ENCODE assay signal across 12 mouse cellular contexts in the genomic region with DNA sequence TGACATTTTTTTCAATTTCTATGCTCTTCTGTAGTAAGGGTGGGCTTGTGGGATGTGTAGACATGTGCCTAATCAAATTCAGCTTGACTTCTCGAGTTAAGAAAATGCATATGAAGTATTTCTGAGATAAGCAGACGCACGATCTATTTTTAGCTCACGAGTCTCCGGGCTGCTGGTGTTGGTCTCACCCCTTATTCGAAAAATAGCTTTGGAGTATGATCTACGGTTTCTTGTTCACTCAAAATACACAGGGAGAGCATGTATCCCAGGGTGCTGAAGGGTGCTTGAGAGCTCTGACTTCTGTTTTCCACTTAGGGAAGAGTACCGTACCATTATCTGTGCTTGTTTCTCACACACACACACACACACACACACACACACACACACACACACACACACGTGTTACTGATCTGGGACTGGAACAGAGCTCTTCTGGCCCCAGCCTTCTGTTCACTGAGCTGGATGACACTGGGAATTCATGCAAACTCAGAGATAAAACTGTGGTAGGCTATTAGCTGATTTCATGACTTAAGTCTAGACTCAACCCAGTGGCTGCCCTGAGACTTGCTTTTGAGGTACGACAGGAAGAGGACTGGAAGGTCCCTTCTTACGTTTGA. TPM values are rescaled to one million over a fixed set of nuclear protein-coding genes. Genes with fewer than 3 reads are reported as not detected.
DNase-seq lines count a peak whose midpoint lies in the region; ATAC-seq and TF ChIP-seq lines count a peak whose summit lies in the region.
"Had no signal": no experiment of that assay in that cellular context is flagged by ENCODE, and none has a peak within 500 bp of the region (broad histone marks: within the 10 kb centered on the region; RNA-seq: fewer than 3 reads in every experiment).

No protein-coding gene starts in this region.

- no peaks in the 10 kb centered on the region for H3K9me3 ChIP-seq in heart, embryonic 11.5 days (replicated peaks; ENCODE audit: control insufficient read depth, low read length)
- H3K9me3 ChIP-seq in heart, postnatal 0 days (replicated peaks; ENCODE audit: control insufficient read depth, low read length): no peaks in the 10 kb centered on the region
- H3K9me3 ChIP-seq: hindbrain, embryonic 12.5 days; kidney, embryonic 15.5 days had no signal

- intact Hi-C loops in heart, postnatal 25 days (cut with DNase I): no loop called here

- TF ChIP-seq CTCF in brain, embryonic 14.5 days (IDR thresholded peaks at IDR 0.05; ENCODE audit: borderline replicate concordance, extremely low read depth, insufficient read depth, insufficient read length): no peak
- no peak for TF ChIP-seq CTCF in heart, postnatal 0 days (IDR thresholded peaks at IDR 0.05; ENCODE audit: low read depth)

- H3K36me3 ChIP-seq in heart, embryonic 11.5 days (ENCODE audit: control insufficient read depth, insufficient read depth, low read length): no peaks in the 10 kb centered on the region
- no peaks in the 10 kb centered on the region for H3K36me3 ChIP-seq in heart, postnatal 0 days (replicated peaks; ENCODE audit: control insufficient read depth, insufficient read depth, low read length)
- H3K36me3 ChIP-seq: hindbrain, embryonic 12.5 days; kidney, embryonic 15.5 days had no signal

- no peak for DNase-seq in heart, postnatal 25 days (ENCODE audit: low spot score)
- peak; percentile 37 for DNase-seq in 3T3-L1 (ENCODE audit: low read depth, low spot score)
- peak; percentile 66 for DNase-seq in brain, embryonic 14.5 days (ENCODE audit: low read depth)
- DNase-seq in heart, postnatal 0 days (ENCODE audit: low spot score): peak; percentile 72
- DNase-seq in spleen, postnatal 10 days (ENCODE audit: low spot score in 2 of 2): no peak
- no peak for DNase-seq in adrenal gland, postnatal 14 days
- no peak for DNase-seq in layer of hippocampus, postnatal 10 days (ENCODE audit: low spot score in 2 of 2)
- DNase-seq: lung, adult 18-20 months had no signal

- no peak overlapping the region; the same call in 1 of the 2 replicates for H3K9ac ChIP-seq in heart, embryonic 11.5 days (ENCODE audit: low read depth, low read length)
- H3K9ac ChIP-seq in heart, postnatal 0 days (replicated peaks; ENCODE audit: low read depth, low read length): no peak overlapping the region
- H3K9ac ChIP-seq: hindbrain, embryonic 12.5 days; kidney, embryonic 15.5 days had no signal

- no peak overlapping the region for H3K4me3 ChIP-seq in heart, embryonic 11.5 days (ENCODE audit: low read depth, low read length)
- no peak overlapping the region for H3K4me3 ChIP-seq in heart, postnatal 0 days (ENCODE audit: low read depth, low read length)
- H3K4me3 ChIP-seq: hindbrain, embryonic 12.5 days; kidney, embryonic 15.5 days; left cerebral cortex, adult 2 months had no signal

- no peak for TF ChIP-seq POLR2A in brain, embryonic 14.5 days (IDR thresholded peaks at IDR 0.05; ENCODE audit: borderline replicate concordance, extremely low read depth, insufficient read depth, insufficient read length, poor library complexity, severe bottlenecking)

- ATAC-seq in heart, embryonic 11.5 days (replicated peaks; ENCODE audit: insufficient number of reproducible peaks, low FRiP score, low TSS enrichment): peak; percentile 22; the same call in 1 of the 2 replicates
- ATAC-seq in heart, postnatal 0 days (ENCODE audit: insufficient read depth, low read depth): peak; percentile 80

- no peak for TF ChIP-seq EP300 in heart, postnatal 0 days (IDR thresholded peaks at IDR 0.05; ENCODE audit: low read depth)

- WGBS in heart, embryonic 11.5 days (ENCODE audit: insufficient replicate concordance): 21% methylated on average over 11 of the region's 11 CpGs
- WGBS in heart, postnatal 0 days: 12% methylated on average over 11 of the region's 11 CpGs

- peak overlapping the region; percentile 43 for H3K4me2 ChIP-seq in heart, embryonic 11.5 days
- peak overlapping the region; percentile 20; the same call in 1 of the 2 replicates for H3K4me2 ChIP-seq in heart, postnatal 0 days (ENCODE audit: low read depth, low read length)
- H3K4me2 ChIP-seq: hindbrain, embryonic 12.5 days; kidney, embryonic 15.5 days had no signal

- peaks cover 8% of the 10 kb centered on the region for H3K4me1 ChIP-seq in heart, embryonic 11.5 days (ENCODE audit: control insufficient read depth, insufficient read depth, low read length)
- peaks cover 17% of the 10 kb centered on the region for H3K4me1 ChIP-seq in heart, postnatal 0 days (ENCODE audit: control insufficient read depth, insufficient read depth)
- H3K4me1 ChIP-seq: hindbrain, embryonic 12.5 days had no signal

- H3K27me3 ChIP-seq in heart, embryonic 11.5 days (ENCODE audit: control insufficient read depth, insufficient read depth, low read length): no peaks in the 10 kb centered on the region
- H3K27me3 ChIP-seq in heart, postnatal 0 days (ENCODE audit: control insufficient read depth, insufficient read depth, low read length): no peaks in the 10 kb centered on the region
- H3K27me3 ChIP-seq: hindbrain, embryonic 12.5 days; kidney, embryonic 15.5 days had no signal

- H3K27ac ChIP-seq in heart, embryonic 11.5 days (ENCODE audit: low read depth, low read length): peak overlapping the region; percentile 81
- H3K27ac ChIP-seq in heart, postnatal 0 days (ENCODE audit: low read depth): peak overlapping the region; percentile 87
- H3K27ac ChIP-seq: hindbrain, embryonic 12.5 days; kidney, embryonic 15.5 days; left cerebral cortex, adult 2 months had no signal

RNA-seq across cellular contexts. Expression of gene Map4k3, which starts 34.9 kb away (rescaled TPM):
- 20.4 and 22.0 TPM in 2 replicates for polyA plus RNA-seq in heart, embryonic 11.5 days (2014; fragmentation: Nextera tagmentation; extraction: Ambion mirVana)
- 10 to 100 TPM; 24.0 to 24.4 TPM for total RNA-seq in heart, postnatal 25 days (2021)
- polyA plus RNA-seq in brain, embryonic 14.5 days (2012; rRNA removed): 49.8 and 55.3 TPM in 2 replicates
- 38.0 and 44.4 TPM in 2 replicates for total RNA-seq in heart, postnatal 0 days (2014; rRNA removed; ENCODE audit: low replicate concordance)
- 14.2 and 16.7 TPM in 2 replicates for polyA plus RNA-seq in heart, postnatal 0 days (2015; fragmentation: Nextera tagmentation; extraction: Ambion mirVana)
- total RNA-seq in adrenal gland, postnatal 14 days (2021): 42.5 and 44.8 TPM in 2 replicates
- 10 to 100 TPM; 72.8 to 78.3 TPM for total RNA-seq in layer of hippocampus, postnatal 10 days (2021)

Comparison
In these comparisons a context has a peak if more than half of its experiments do, and no peak if none do; other contexts are left out.
1. DNase-seq: peak in 3T3-L1 (single experiment), brain, embryonic 14.5 days (single experiment) and heart, postnatal 0 days (single experiment); none in heart, postnatal 25 days (single experiment), spleen, postnatal 10 days (0 of 2), adrenal gland, postnatal 14 days (single experiment) and layer of hippocampus, postnatal 10 days (0 of 2).